Mouse (Mus musculus) heart, embryonic 12.5 days (tissue): ENCODE measurements around the gene Polr3e. TPM values are rescaled to one million over a fixed set of nuclear protein-coding genes. Genes with fewer than 3 reads are reported as not detected.
"Not testable (repeated sequence)": the region's sequence is repeated elsewhere in the genome, so short reads cannot be mapped to it uniquely, and the experiment has no call there.

Experiments used
- ATAC-seq: fragments of 200-750 bp; cut with Nextera tagmentation; 2 replicates; pipeline ENCODE4 v1.8.0; 2017; ENCODE audit warnings: moderate TSS enrichment, moderate library complexity; ENCODE audit not compliant: insufficient number of reproducible peaks, low FRiP score
- H3K27ac ChIP-seq: fragments of 300-500 bp; sonication (generic); 2 replicates; pipeline ENCODE4 v1.5.1; 2016; ENCODE audit warnings: mild to moderate bottlenecking, moderate library complexity; ENCODE audit not compliant: poor library complexity, severe bottlenecking
- H3K27me3 ChIP-seq: fragments of 300-500 bp; sonication (generic); replicated peaks from 2 replicates; pipeline ENCODE4 v1.6.1; 2016; ENCODE audit warnings: mild to moderate bottlenecking, moderate library complexity
- H3K36me3 ChIP-seq: fragments of 300-500 bp; sonication (generic); 2 replicates; pipeline ENCODE4 v1.6.1; 2016; ENCODE audit warnings: mild to moderate bottlenecking, moderate library complexity
- H3K4me1 ChIP-seq: fragments of 300-500 bp; sonication (generic); replicated peaks from 2 replicates; pipeline ENCODE4 v1.6.1; 2016; ENCODE audit warnings: mild to moderate bottlenecking
- H3K4me2 ChIP-seq: fragments of 300-500 bp; sonication (generic); 2 replicates; pipeline ENCODE4 v1.6.1; 2016; ENCODE audit warnings: mild to moderate bottlenecking, moderate library complexity
- H3K4me3 ChIP-seq: fragments of 300-500 bp; sonication (generic); 2 replicates; pipeline ENCODE4 v1.5.1; 2016; ENCODE audit warnings: mild to moderate bottlenecking
- H3K9ac ChIP-seq: fragments of 300-500 bp; sonication (generic); 2 replicates; pipeline ENCODE4 v1.6.1; 2016; ENCODE audit warnings: mild to moderate bottlenecking, moderate library complexity
- H3K9me3 ChIP-seq: fragments of 300-500 bp; sonication (generic); replicated peaks from 2 replicates; pipeline ENCODE4 v1.6.1; 2016; ENCODE audit warnings: mild to moderate bottlenecking, moderate library complexity
- WGBS: fragments of 180-500 bp; shearing (Covaris S2); methylation state at CpG from one replicate; pipeline ENCODE4 v1.1.7; 2016; 5-methylcytosine and 5-hydroxymethylcytosine counted together
- polyA plus RNA-seq: library from polyadenylated mRNA; unstranded; fragments of >200 nt; fragmentation: Nextera tagmentation; extraction: Ambion mirVana; gene quantifications from 2 replicates; pipeline ENCODE4 v1.2.1, GENCODE M21; 2016

The Polr3e gene
- polyA plus RNA-seq, 1 experiment from 2014 or later, result 24.4 TPM

GRCm38 (mm10) chr7:120881451-120881850 is 36.1 kb upstream of the Polr3e start:
- 63% methylated on average over 2 of the region's 2 CpGs for WGBS
- H3K4me1 ChIP-seq, result peaks cover 6% of the 10 kb centered on the region; the same call in 1 of the 2 replicates
- H3K4me2 ChIP-seq, result no peak overlapping the region
- H3K4me3 ChIP-seq, result no peak overlapping the region
- H3K9me3 ChIP-seq, result 0 out of 2 replicates have a peak, but pooled peaks cover 2% of the 10 kb centered on the region
- no peak overlapping the region for H3K27ac ChIP-seq
- H3K9ac ChIP-seq, result no peak overlapping the region
- no peaks in the 10 kb centered on the region for H3K27me3 ChIP-seq
- H3K36me3 ChIP-seq, result peaks cover 36% of the 10 kb centered on the region
- ATAC-seq, result no peak

DNA sequence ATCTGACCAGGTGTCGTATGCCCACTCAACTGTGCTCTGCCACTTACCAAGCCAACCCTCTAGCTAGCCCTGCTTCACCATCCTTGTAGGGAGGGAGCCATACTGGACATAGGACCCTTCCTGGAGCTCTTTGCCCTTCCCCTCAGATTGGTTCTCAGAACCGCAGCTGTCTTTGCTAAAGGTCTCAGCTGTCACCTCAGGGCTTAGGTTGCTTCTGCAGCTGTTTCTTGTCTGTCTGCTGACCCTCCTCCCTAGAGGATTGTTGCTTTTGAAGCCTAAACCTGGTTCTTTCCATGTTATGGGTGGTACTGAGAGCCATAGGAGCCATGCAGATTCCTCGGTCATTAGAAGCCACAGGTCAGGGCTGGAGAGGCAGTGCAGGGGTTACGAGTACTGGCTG is 34.9 kb upstream of the Polr3e start:
- H3K9ac ChIP-seq, result no peak overlapping the region
- 73% methylated on average over 4 of the region's 4 CpGs for whole genome bisulfite sequencing
- H3K4me1 ChIP-seq, result peaks cover 6% of the 10 kb centered on the region; the same call in 1 of the 2 replicates
- peaks cover 48% of the 10 kb centered on the region for H3K36me3 ChIP-seq
- ATAC-seq, result no peak
- H3K4me3 ChIP-seq, result no peak overlapping the region
- H3K9me3 ChIP-seq, result 0 out of 2 replicates have a peak, but pooled peaks cover 2% of the 10 kb centered on the region
- no peak overlapping the region for H3K27ac ChIP-seq
- no peaks in the 10 kb centered on the region for H3K27me3 ChIP-seq
- no peak overlapping the region for H3K4me2 ChIP-seq

DNA sequence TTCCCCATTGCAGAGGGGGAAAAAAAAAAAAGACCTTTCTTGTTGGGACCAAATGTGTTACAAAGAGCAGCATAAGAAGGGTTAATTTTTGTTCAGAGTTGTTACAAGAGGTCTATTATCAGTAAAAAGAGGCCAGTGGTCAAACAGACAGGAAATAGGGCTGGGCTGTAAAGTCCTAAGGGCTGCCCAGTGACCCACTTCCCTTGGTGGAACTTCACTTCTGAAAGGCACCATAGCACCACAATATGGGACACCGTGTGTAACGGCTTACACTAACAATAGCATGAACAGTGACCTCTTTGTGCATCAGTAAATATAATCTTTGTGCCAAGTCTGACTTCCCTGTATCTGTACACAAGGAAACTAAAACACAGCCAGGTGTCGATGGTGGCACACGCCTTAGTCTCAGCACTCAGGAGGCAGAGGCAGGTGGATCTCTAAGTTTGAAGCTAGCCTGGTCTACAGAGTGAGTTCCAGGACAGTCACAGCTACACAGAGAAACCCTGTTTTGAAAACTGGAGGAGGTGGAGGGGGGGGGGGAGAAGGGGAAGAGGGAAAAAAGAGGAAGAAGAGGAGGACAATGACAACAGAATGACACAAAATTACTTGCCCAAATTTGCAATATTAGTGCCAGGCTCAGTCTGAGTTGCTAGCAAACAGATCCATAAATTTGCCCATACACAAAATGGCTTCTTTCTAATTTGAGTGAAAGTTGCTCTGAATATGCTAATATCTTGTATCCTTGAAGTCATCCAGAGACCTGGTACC is 33.8 kb upstream of the Polr3e start:
- Histone ChIP-seq H3K4me2 (no peak overlapping the region), H3K4me3 (no peak overlapping the region), H3K4me1 (peaks cover 6% of the 10 kb centered on the region; the same call in 1 of the 2 replicates), H3K27me3 (no peaks in the 10 kb centered on the region), H3K9me3 (0 out of 2 replicates have a peak, but pooled peaks cover 2% of the 10 kb centered on the region), H3K9ac (no peak overlapping the region), H3K27ac (no peak overlapping the region), H3K36me3 (peaks cover 48% of the 10 kb centered on the region)
- no peak for ATAC-seq
- 74% methylated on average over 4 of the region's 4 CpGs for WGBS

DNA sequence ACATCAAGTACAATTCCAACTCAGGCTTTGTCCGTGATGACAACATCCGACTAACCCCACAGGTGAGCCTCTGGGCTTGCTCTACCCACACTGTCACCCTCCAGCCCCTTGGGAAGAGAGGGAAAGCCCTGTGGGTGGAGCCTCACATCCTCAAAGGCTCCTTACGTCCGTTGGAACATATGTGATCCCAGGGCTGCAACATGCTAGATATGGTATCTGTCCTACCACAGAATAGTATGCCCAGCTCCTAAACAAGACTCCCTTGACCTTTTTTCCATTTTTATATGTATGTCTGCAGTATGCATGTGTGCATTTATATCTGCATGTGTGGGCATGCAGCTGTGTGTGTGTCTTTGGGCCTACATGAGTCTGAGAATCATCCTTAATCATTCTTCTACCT is 32.8 kb upstream of the Polr3e start:
- no peak for ATAC-seq
- no peak overlapping the region for H3K4me2 ChIP-seq

DNA sequence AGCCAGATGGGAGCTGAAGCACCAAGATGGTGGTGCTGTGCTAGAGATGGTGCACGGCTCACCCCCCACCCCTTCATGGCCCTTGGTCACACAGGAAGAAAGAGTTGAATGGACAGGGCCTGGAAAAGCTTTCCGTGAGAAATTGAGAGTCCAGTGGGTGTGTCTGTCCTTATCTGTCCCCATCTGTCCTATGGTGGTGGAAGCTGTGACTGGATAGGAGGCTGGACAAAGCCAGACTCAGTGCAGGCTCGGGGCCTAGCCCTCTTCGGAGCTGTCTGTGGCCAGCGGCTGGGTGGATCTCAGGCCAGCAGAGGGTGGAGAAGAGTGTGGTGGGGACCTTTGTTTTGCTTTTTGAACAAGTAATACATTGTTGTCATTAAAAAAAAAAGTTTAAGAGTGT is 24.4 kb upstream of the Polr3e start:
- H3K36me3 ChIP-seq, result peaks cover 31% of the 10 kb centered on the region
- no peak overlapping the region for H3K9ac ChIP-seq
- no peaks in the 10 kb centered on the region for H3K27me3 ChIP-seq
- WGBS, result 61% methylated on average over 5 of the region's 5 CpGs
- no peak for ATAC-seq
- peaks cover 8% of the 10 kb centered on the region; the same call in 1 of the 2 replicates for H3K4me1 ChIP-seq
- no peaks in the 10 kb centered on the region for H3K9me3 ChIP-seq
- H3K4me2 ChIP-seq, result no peak overlapping the region
- H3K4me3 ChIP-seq, result no peak overlapping the region
- H3K27ac ChIP-seq, result no peak overlapping the region

More for the DNA sequence above, 32.8 kb upstream of the Polr3e start:
- Histone ChIP-seq H3K4me3 (no peak overlapping the region), H3K27ac (no peak overlapping the region), H3K9me3 (0 out of 2 replicates have a peak, but pooled peaks cover 2% of the 10 kb centered on the region), H3K27me3 (no peaks in the 10 kb centered on the region), H3K9ac (no peak overlapping the region), H3K36me3 (peaks cover 52% of the 10 kb centered on the region), H3K4me1 (peaks cover 5% of the 10 kb centered on the region; the same call in 1 of the 2 replicates)
- 86% methylated on average over 4 of the region's 4 CpGs for WGBS

DNA sequence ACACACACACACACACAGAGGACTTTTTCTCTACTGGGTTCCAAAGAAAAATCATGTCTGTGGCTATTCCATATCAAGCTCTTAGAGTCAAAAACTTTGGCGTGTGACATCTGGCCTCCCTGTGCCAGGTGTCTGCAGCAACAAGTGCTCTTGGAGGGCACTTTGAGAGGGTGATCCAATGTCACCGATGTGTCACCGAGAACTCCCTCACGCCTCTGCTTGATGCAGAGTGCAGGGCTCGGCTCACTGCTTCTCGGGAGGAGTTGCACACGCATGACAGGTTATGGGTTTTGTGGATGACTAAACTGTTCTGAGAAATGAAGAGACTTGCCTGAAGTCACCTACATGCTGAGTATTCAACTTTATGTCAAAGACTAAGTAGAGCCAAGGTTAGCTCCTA is 20.5 kb upstream of the Polr3e start:
- Histone ChIP-seq H3K4me3 (no peak overlapping the region), H3K4me1 (peaks cover 13% of the 10 kb centered on the region), H3K27me3 (no peaks in the 10 kb centered on the region), H3K27ac (no peak overlapping the region), H3K9me3 (no peaks in the 10 kb centered on the region), H3K9ac (no peak overlapping the region), H3K4me2 (no peak overlapping the region), H3K36me3 (peaks cover 35% of the 10 kb centered on the region)
- WGBS, result 66% methylated on average over 7 of the region's 7 CpGs
- no peak for ATAC-seq

- Histone ChIP-seq H3K4me1 (peaks cover 13% of the 10 kb centered on the region), H3K27me3 (no peaks in the 10 kb centered on the region), H3K4me2 (no peak overlapping the region), H3K27ac (no peak overlapping the region), H3K9me3 (no peaks in the 10 kb centered on the region), H3K9ac (no peak overlapping the region), H3K4me3 (no peak overlapping the region), H3K36me3 (peaks cover 34% of the 10 kb centered on the region)
- ATAC-seq, result no peak
- 80% methylated on average over 9 of the region's 9 CpGs for WGBS
These were observed 19.7 kb upstream of the Polr3e start for GRCm38 (mm10) chr7:120897711-120898335.

GRCm38 (mm10) chr7:120900191-120900590 is 17.4 kb upstream of the Polr3e start:
- Histone ChIP-seq H3K4me1 (peaks cover 13% of the 10 kb centered on the region), H3K9me3 (no peaks in the 10 kb centered on the region), H3K9ac (no peak overlapping the region), H3K27ac (no peak overlapping the region), H3K4me3 (no peak overlapping the region), H3K4me2 (no peak overlapping the region), H3K36me3 (peaks cover 33% of the 10 kb centered on the region), H3K27me3 (no peaks in the 10 kb centered on the region)
- no peak for ATAC-seq
- 50% methylated on average over 4 of the region's 4 CpGs for WGBS

DNA sequence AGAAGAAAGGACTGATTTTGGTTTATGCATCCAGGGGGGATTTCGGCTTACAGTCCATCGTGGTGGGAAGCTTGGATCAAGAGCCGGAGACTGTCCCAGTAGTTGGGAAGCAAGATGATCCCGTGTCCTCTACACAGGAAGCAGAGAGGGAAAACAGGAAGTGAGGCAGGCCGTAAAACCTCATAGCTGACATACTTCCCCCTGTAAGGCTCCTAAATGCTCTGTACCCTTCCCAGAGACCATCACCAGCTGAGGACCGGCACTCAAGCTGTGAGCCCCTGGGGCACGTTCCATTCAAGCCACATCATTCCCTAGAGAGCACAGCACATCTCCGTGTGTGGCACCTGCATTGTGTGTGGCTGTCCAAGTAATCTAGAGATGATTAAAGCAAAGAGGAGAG is 15.8 kb upstream of the Polr3e start:
- no peaks in the 10 kb centered on the region for H3K27me3 ChIP-seq
- H3K4me3 ChIP-seq, result no peak overlapping the region
- peaks cover 13% of the 10 kb centered on the region for H3K4me1 ChIP-seq
- H3K9me3 ChIP-seq, result no peaks in the 10 kb centered on the region
- 48% methylated on average over 8 of the region's 8 CpGs for WGBS
- no peak overlapping the region for H3K9ac ChIP-seq
- peaks cover 29% of the 10 kb centered on the region for H3K36me3 ChIP-seq
- no peak overlapping the region for H3K4me2 ChIP-seq
- ATAC-seq, result no peak
- no peak overlapping the region for H3K27ac ChIP-seq

GRCm38 (mm10) chr7:120902931-120903330 is 14.6 kb upstream of the Polr3e start:
- 53% methylated on average over 3 of the region's 3 CpGs for WGBS
- no peak overlapping the region for H3K27ac ChIP-seq
- no peak overlapping the region for H3K4me3 ChIP-seq
- H3K36me3 ChIP-seq, result peaks cover 29% of the 10 kb centered on the region
- peaks cover 7% of the 10 kb centered on the region for H3K4me1 ChIP-seq
- no peak overlapping the region for H3K4me2 ChIP-seq
- H3K9me3 ChIP-seq, result no peaks in the 10 kb centered on the region
- no peak for ATAC-seq
- no peak overlapping the region for H3K9ac ChIP-seq
- no peaks in the 10 kb centered on the region for H3K27me3 ChIP-seq

GRCm38 (mm10) chr7:120910172-120910571 is 7.4 kb upstream of the Polr3e start:
- not testable (repeated sequence) for H3K4me1 ChIP-seq, H3K4me3 ChIP-seq, H3K9ac ChIP-seq, H3K4me2 ChIP-seq, H3K36me3 ChIP-seq, ATAC-seq, H3K27me3 ChIP-seq, H3K27ac ChIP-seq, H3K9me3 ChIP-seq
- 69% methylated on average over 3 of the region's 3 CpGs for WGBS
